Mouse (Mus musculus) myocyte (in vitro differentiated cells): ENCODE results near the gene Map2k5. TPM values are rescaled to one million over a fixed set of nuclear protein-coding genes. Genes with fewer than 3 reads are reported as not detected.

Source experiments
- H3K27me3 ChIP-seq: one replicate; pipeline ENCODE4 v1.6.1; 2011; ENCODE audit not compliant: control insufficient read depth, insufficient read depth, insufficient read length
- H3K36me3 ChIP-seq: one replicate; pipeline ENCODE4 v1.6.1; 2011; ENCODE audit not compliant: control insufficient read depth, insufficient read depth
- H3K4me2 ChIP-seq: one replicate; pipeline ENCODE4 v1.6.1; 2011; ENCODE audit warnings: low read depth, control low read depth
- H3K4me3 ChIP-seq: one replicate; pipeline ENCODE4 v1.5.1; 2011; ENCODE audit warnings: mild to moderate bottlenecking, control low read depth, moderate library complexity
- H3K79me2 ChIP-seq: one replicate; pipeline ENCODE4 v1.6.1; 2011; ENCODE audit not compliant: control insufficient read depth, insufficient read depth
- H3ac ChIP-seq: one replicate; pipeline ENCODE4 v1.6.1; 2011; ENCODE audit not compliant: control insufficient read depth, insufficient read length
- CEBPB ChIP-seq: IDR thresholded peaks from 2 replicates; pipeline ENCODE4 v1.6.1; 2011; ENCODE audit warnings: mild to moderate bottlenecking, moderate library complexity; ENCODE audit not compliant: poor library complexity, insufficient read depth, severe bottlenecking
- E2F4 ChIP-seq: IDR thresholded peaks from one replicate; pipeline ENCODE4 v1.6.1; 2011; ENCODE audit warnings: mild to moderate bottlenecking, control low read depth, moderate library complexity; ENCODE audit not compliant: insufficient read depth
- MAX ChIP-seq: IDR thresholded peaks from one replicate; pipeline ENCODE4 v1.6.1; 2011; ENCODE audit warnings: low read depth, mild to moderate bottlenecking, control low read depth
- MYOD1 ChIP-seq, 3 experiments: IDR thresholded peaks; one replicate each; pipeline ENCODE4 v1.6.1; 2011; ENCODE audit warnings: control low read depth in 2 of 3, low read depth in 2 of 3, mild to moderate bottlenecking in 2 of 3, moderate library complexity in 1 of 3; ENCODE audit not compliant: insufficient read length in 2 of 3, control insufficient read depth in 1 of 3
- MYOG ChIP-seq, 3 experiments: IDR thresholded peaks; one replicate each; pipeline ENCODE4 v1.6.1; 2011; ENCODE audit warnings: control low read depth in 2 of 3, low read depth in 2 of 3, mild to moderate bottlenecking in 2 of 3; ENCODE audit not compliant: insufficient read length in 2 of 3, control insufficient read depth in 1 of 3, insufficient read depth in 1 of 3
- POLR2A ChIP-seq: IDR thresholded peaks from one replicate; pipeline ENCODE4 v1.6.1; 2011; ENCODE audit warnings: low read depth, mild to moderate bottlenecking, control low read depth, moderate library complexity; ENCODE audit not compliant: insufficient read length
- POLR2AphosphoS2 ChIP-seq: IDR thresholded peaks from one replicate; pipeline ENCODE4 v1.6.1; 2011; ENCODE audit warnings: low read depth, control low read depth; ENCODE audit not compliant: insufficient read length
- REST ChIP-seq: IDR thresholded peaks from one replicate; pipeline ENCODE4 v1.6.1; 2011; ENCODE audit warnings: mild to moderate bottlenecking, control low read depth, moderate library complexity; ENCODE audit not compliant: insufficient read depth, insufficient read length
- SRF ChIP-seq: IDR thresholded peaks from one replicate; pipeline ENCODE4 v1.6.1; 2011; ENCODE audit warnings: low read depth; ENCODE audit not compliant: control insufficient read depth, insufficient read length
- TCF12 ChIP-seq: IDR thresholded peaks from one replicate; pipeline ENCODE4 v1.6.1; 2011; ENCODE audit warnings: mild to moderate bottlenecking, control low read depth; ENCODE audit not compliant: poor library complexity, insufficient read depth, severe bottlenecking
- TCF3 ChIP-seq: IDR thresholded peaks from one replicate; pipeline ENCODE4 v1.6.1; 2011; ENCODE audit warnings: low read depth, control low read depth; ENCODE audit not compliant: insufficient read length
- USF1 ChIP-seq: IDR thresholded peaks from one replicate; pipeline ENCODE4 v1.6.1; 2011; ENCODE audit warnings: low read depth, mild to moderate bottlenecking, control low read depth, moderate library complexity
- polyA plus RNA-seq: library from polyadenylated mRNA; unstranded; fragments of >200 nt; fragmentation: generic; extraction: Trizol; gene quantifications from one replicate; pipeline ENCODE4 v1.2.1, GENCODE M21; 2012; ENCODE audit warnings: missing spikeins

Gene Map2k5
- polyA plus RNA-seq, 1 experiment = 17.7 TPM

DNA sequence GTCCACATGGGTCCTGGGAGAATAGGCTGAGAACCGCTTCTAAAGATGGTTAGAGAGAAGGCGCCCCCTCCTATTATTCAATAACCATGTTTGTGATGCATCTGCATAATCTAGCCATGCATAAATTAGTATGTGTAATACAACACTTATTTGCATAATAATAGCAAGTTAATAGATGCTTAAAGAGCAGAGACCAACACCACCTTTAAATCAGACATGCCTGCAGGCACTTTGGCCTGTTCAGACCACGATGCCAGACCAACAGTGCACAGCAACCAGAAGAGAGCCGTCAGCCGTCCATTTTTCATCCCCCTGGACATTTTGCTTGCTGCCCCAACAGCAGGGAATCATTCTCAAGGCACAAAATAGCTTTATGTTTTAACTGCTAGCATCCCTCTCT is 143.3 kb downstream of the Map2k5 start:
- no peak overlapping the region for H3K4me2 ChIP-seq
- no peak overlapping the region for H3K4me3 ChIP-seq
- H3K36me3 ChIP-seq = no peaks in the 10 kb centered on the region
- no peaks in the 10 kb centered on the region for H3K27me3 ChIP-seq
- TF ChIP-seq USF1 = no peak
- no peak for TF ChIP-seq MYOG (IDR thresholded peaks at IDR 0.05; ENCODE audit: control insufficient read depth in 1 of 3, insufficient read depth in 1 of 3, insufficient read length in 2 of 3, low read depth in 2 of 3)
- no peak for TF ChIP-seq TCF3
- TF ChIP-seq MYOD1 (IDR thresholded peaks at IDR 0.05; ENCODE audit: control insufficient read depth in 1 of 3, insufficient read length in 2 of 3, low read depth in 2 of 3) = no peak
- no peak for TF ChIP-seq POLR2AphosphoS2
- no peak for TF ChIP-seq TCF12
- no peak for TF ChIP-seq POLR2A
- no peak for TF ChIP-seq REST
- no peak for TF ChIP-seq E2F4
- TF ChIP-seq MAX = no peak
- TF ChIP-seq SRF = no peak
- TF ChIP-seq CEBPB = no peak
- no peak overlapping the region for H3ac ChIP-seq
- H3K79me2 ChIP-seq = no peaks in the 10 kb centered on the region

- Histone ChIP-seq H3K4me3 (no peak overlapping the region), H3K79me2 (no peaks in the 10 kb centered on the region), H3K36me3 (no peaks in the 10 kb centered on the region), H3K4me2 (no peak overlapping the region), H3K27me3 (no peaks in the 10 kb centered on the region), H3ac (no peak overlapping the region)
- TF ChIP-seq POLR2A = no peak
- TF ChIP-seq CEBPB = no peak
- no peak for TF ChIP-seq TCF12
- no peak for TF ChIP-seq E2F4
- no peak for TF ChIP-seq POLR2AphosphoS2
- TF ChIP-seq MYOG (IDR thresholded peaks at IDR 0.05; ENCODE audit: control insufficient read depth in 1 of 3, insufficient read depth in 1 of 3, insufficient read length in 2 of 3, low read depth in 2 of 3) = no peak
- no peak for TF ChIP-seq SRF
- no peak for TF ChIP-seq REST
- no peak for TF ChIP-seq MAX
- TF ChIP-seq USF1 = no peak
- TF ChIP-seq TCF3 = no peak
- TF ChIP-seq MYOD1 (IDR thresholded peaks at IDR 0.05; ENCODE audit: control insufficient read depth in 1 of 3, insufficient read length in 2 of 3, low read depth in 2 of 3) = no peak
These were observed 147.4 kb downstream of the Map2k5 start for GRCm38 (mm10) chr9:63230289-63230688.

- H3K36me3 ChIP-seq = no peaks in the 10 kb centered on the region
- TF ChIP-seq SRF (no peak), REST (no peak)
- no peak overlapping the region for H3ac ChIP-seq
- H3K79me2 ChIP-seq = no peaks in the 10 kb centered on the region
- no peak overlapping the region for H3K4me3 ChIP-seq
- H3K27me3 ChIP-seq = no peaks in the 10 kb centered on the region
- no peak overlapping the region for H3K4me2 ChIP-seq
These were observed 148.6 kb downstream of the Map2k5 start for GRCm38 (mm10) chr9:63229124-63229523.

GRCm38 (mm10) chr9:63222161-63222560 is 155.5 kb downstream of the Map2k5 start:
- H3K36me3 ChIP-seq = no peaks in the 10 kb centered on the region
- no peak overlapping the region for H3ac ChIP-seq
- H3K4me2 ChIP-seq = no peak overlapping the region
- H3K79me2 ChIP-seq = no peaks in the 10 kb centered on the region
- TF ChIP-seq TCF3 = no peak
- no peak for TF ChIP-seq TCF12
- TF ChIP-seq SRF = no peak
- no peak for TF ChIP-seq E2F4
- TF ChIP-seq USF1 = no peak
- no peak for TF ChIP-seq MAX
- TF ChIP-seq REST = no peak
- no peak for TF ChIP-seq MYOG (IDR thresholded peaks at IDR 0.05; ENCODE audit: control insufficient read depth in 1 of 3, insufficient read depth in 1 of 3, insufficient read length in 2 of 3, low read depth in 2 of 3)
- TF ChIP-seq POLR2A = no peak
- TF ChIP-seq POLR2AphosphoS2 = no peak
- TF ChIP-seq MYOD1 (IDR thresholded peaks at IDR 0.05; ENCODE audit: control insufficient read depth in 1 of 3, insufficient read length in 2 of 3, low read depth in 2 of 3) = no peak
- TF ChIP-seq CEBPB = no peak
- no peaks in the 10 kb centered on the region for H3K27me3 ChIP-seq
- no peak overlapping the region for H3K4me3 ChIP-seq

DNA sequence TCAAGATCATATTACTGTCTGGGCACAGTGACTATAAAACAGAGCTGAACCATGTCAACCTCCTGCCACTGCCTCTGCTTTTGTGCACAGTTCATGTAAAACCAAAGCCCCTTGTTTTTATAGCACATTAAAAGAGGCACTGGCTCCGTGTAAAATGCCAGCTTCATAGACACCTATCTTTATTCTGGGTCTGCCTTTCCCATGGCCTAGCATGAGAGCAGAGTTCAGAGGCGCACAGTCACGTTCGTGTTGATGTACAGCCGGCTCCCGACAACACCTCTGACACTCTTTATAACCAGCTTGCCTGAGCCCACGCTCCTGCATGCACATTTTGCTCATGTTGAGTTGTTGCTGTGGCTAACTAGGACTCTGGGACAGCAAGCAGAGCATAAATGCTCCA is 157.9 kb downstream of the Map2k5 start:
- TF ChIP-seq MYOD1 (IDR thresholded peaks at IDR 0.05; ENCODE audit: control insufficient read depth in 1 of 3, insufficient read length in 2 of 3, low read depth in 2 of 3) = no peak
- no peak for TF ChIP-seq E2F4
- TF ChIP-seq USF1 = no peak
- no peak for TF ChIP-seq MAX
- TF ChIP-seq POLR2AphosphoS2 = no peak
- TF ChIP-seq SRF = no peak
- TF ChIP-seq MYOG (IDR thresholded peaks at IDR 0.05; ENCODE audit: control insufficient read depth in 1 of 3, insufficient read depth in 1 of 3, insufficient read length in 2 of 3, low read depth in 2 of 3) = no peak
- TF ChIP-seq POLR2A = no peak
- no peak for TF ChIP-seq TCF12
- TF ChIP-seq TCF3 = no peak
- TF ChIP-seq REST = no peak
- TF ChIP-seq CEBPB = no peak
- no peak overlapping the region for H3K4me2 ChIP-seq
- H3K4me3 ChIP-seq = no peak overlapping the region
- H3K79me2 ChIP-seq = no peaks in the 10 kb centered on the region
- no peaks in the 10 kb centered on the region for H3K27me3 ChIP-seq
- no peak overlapping the region for H3ac ChIP-seq
- no peaks in the 10 kb centered on the region for H3K36me3 ChIP-seq
